Comparison of ENCODE assay signal across 22 mouse cellular contexts in genomic region chr4:136461206-136461605, GRCm38 (mm10). TPM values are rescaled to one million over a fixed set of nuclear protein-coding genes. Genes with fewer than 3 reads are reported as not detected.
DNase-seq lines count a peak whose midpoint lies in the region; ATAC-seq and TF ChIP-seq lines count a peak whose summit lies in the region.
"Had no signal": no experiment of that assay in that cellular context is flagged by ENCODE, and none has a peak within 500 bp of the region (broad histone marks: within the 10 kb centered on the region; RNA-seq: fewer than 3 reads in every experiment).

No protein-coding gene starts in this region.

- no peaks in the 10 kb centered on the region for H3K9me3 ChIP-seq in hindbrain, postnatal 0 days (ENCODE audit: low read length)
- H3K9me3 ChIP-seq in hindbrain, embryonic 11.5 days (ENCODE audit: control insufficient read depth, low read length): no peaks in the 10 kb centered on the region
- H3K9me3 ChIP-seq in intestine, embryonic 16.5 days (ENCODE audit: control insufficient read depth, low read length): no peaks in the 10 kb centered on the region
- H3K9me3 ChIP-seq: forebrain, embryonic 10.5 days; heart, embryonic 10.5 days; hindbrain, embryonic 10.5 days; neural tube, embryonic 13.5 days had no signal

- no peaks in the 10 kb centered on the region for H3K27me3 ChIP-seq in hindbrain, postnatal 0 days (ENCODE audit: insufficient read depth, low read length)
- H3K27me3 ChIP-seq in hindbrain, embryonic 11.5 days (ENCODE audit: control insufficient read depth, insufficient read depth, low read length): peaks cover 9% of the 10 kb centered on the region
- H3K27me3 ChIP-seq in intestine, embryonic 16.5 days (replicated peaks; ENCODE audit: control insufficient read depth, insufficient read depth, low read length): no peaks in the 10 kb centered on the region
- H3K27me3 ChIP-seq: CH12.LX had no signal

- H3K9ac ChIP-seq in hindbrain, postnatal 0 days (replicated peaks; ENCODE audit: low read length): no peak overlapping the region
- H3K9ac ChIP-seq in hindbrain, embryonic 11.5 days (ENCODE audit: low read depth, low read length): no peak overlapping the region
- H3K9ac ChIP-seq in intestine, embryonic 16.5 days (ENCODE audit: low read depth, low read length): no peak overlapping the region

- no peak for ATAC-seq in hindbrain, postnatal 0 days
- ATAC-seq in hindbrain, embryonic 11.5 days (ENCODE audit: low FRiP score): no peak
- ATAC-seq in intestine, embryonic 16.5 days: no peak

- DNase-seq in embryo, embryonic 10 days (ENCODE audit: low spot score): peak; percentile 21
- no peak for DNase-seq in embryo, embryonic 10.5 days (ENCODE audit: low spot score)
- no peak for DNase-seq in hindbrain, postnatal 0 days (ENCODE audit: low spot score)
- no peak for DNase-seq in hindbrain, embryonic 11.5 days (ENCODE audit: low spot score)
- peak; percentile 94 for DNase-seq in ES-CJ7 (ENCODE audit: low read depth, low spot score)
- no peak for DNase-seq in thymus, adult 18-20 months
- no peak for DNase-seq in adrenal gland, adult 8-10 months
- DNase-seq: cerebellum, postnatal 25 days; gastrocnemius, postnatal 25 days; kidney, adult 18-20 months; kidney, postnatal 25 days; layer of hippocampus, adult 9-11 months; thymus, postnatal 4 days had no signal

- no peaks in the 10 kb centered on the region for H3K36me3 ChIP-seq in hindbrain, postnatal 0 days (ENCODE audit: insufficient read depth, low read length)
- no peaks in the 10 kb centered on the region for H3K36me3 ChIP-seq in hindbrain, embryonic 11.5 days (ENCODE audit: control insufficient read depth, insufficient read depth, low read length)
- H3K36me3 ChIP-seq in intestine, embryonic 16.5 days (ENCODE audit: control insufficient read depth, insufficient read depth, low read length): no peaks in the 10 kb centered on the region
- H3K36me3 ChIP-seq: forebrain, embryonic 10.5 days; heart, embryonic 10.5 days; hindbrain, embryonic 10.5 days; neural tube, embryonic 13.5 days had no signal

- TF ChIP-seq CTCF in hindbrain, postnatal 0 days (IDR thresholded peaks at IDR 0.05; ENCODE audit: low read depth): no peak

- peak overlapping the region; percentile 78; the same call in 1 of the 2 replicates for H3K4me2 ChIP-seq in hindbrain, postnatal 0 days (ENCODE audit: low read depth, low read length)
- H3K4me2 ChIP-seq in hindbrain, embryonic 11.5 days (replicated peaks; ENCODE audit: low read depth, low read length): no peak overlapping the region
- no peak overlapping the region for H3K4me2 ChIP-seq in intestine, embryonic 16.5 days (ENCODE audit: low read depth, low read length)

- H3K27ac ChIP-seq in hindbrain, postnatal 0 days: no peak overlapping the region
- H3K27ac ChIP-seq in hindbrain, embryonic 11.5 days (ENCODE audit: low read depth, low read length): no peak overlapping the region
- peak overlapping the region; percentile 93 for H3K27ac ChIP-seq in intestine, embryonic 16.5 days (ENCODE audit: low read length)
- H3K27ac ChIP-seq: neural tube, embryonic 13.5 days had no signal

- no peak overlapping the region for H3K4me3 ChIP-seq in hindbrain, postnatal 0 days (ENCODE audit: low read length)
- no peak overlapping the region for H3K4me3 ChIP-seq in hindbrain, embryonic 11.5 days (ENCODE audit: low read depth, low read length)
- H3K4me3 ChIP-seq in intestine, embryonic 16.5 days (ENCODE audit: low read length): no peak overlapping the region

- H3K4me1 ChIP-seq in hindbrain, postnatal 0 days (ENCODE audit: insufficient read depth, low read length): 0 out of 2 replicates have a peak, but pooled peaks cover 4% of the 10 kb centered on the region
- H3K4me1 ChIP-seq in hindbrain, embryonic 11.5 days (replicated peaks; ENCODE audit: control insufficient read depth, insufficient read depth, low read length): peaks cover 4% of the 10 kb centered on the region; the same call in 1 of the 2 replicates
- H3K4me1 ChIP-seq in intestine, embryonic 16.5 days (ENCODE audit: control insufficient read depth, insufficient read depth, low read length): peaks cover 18% of the 10 kb centered on the region

- WGBS in hindbrain, postnatal 0 days: 51% methylated on average over 4 of the region's 4 CpGs
- WGBS in hindbrain, embryonic 11.5 days: 28% methylated on average over 4 of the region's 4 CpGs
- WGBS in intestine, embryonic 16.5 days: 50% methylated on average over 4 of the region's 4 CpGs

RNA-seq across cellular contexts. Expression of gene 6030445D17Rik, which starts 0.8 kb away (rescaled TPM):
- total RNA-seq in hindbrain, postnatal 0 days (2014; rRNA removed): 0.29 and 1.0 TPM in 2 replicates
- polyA plus RNA-seq in hindbrain, postnatal 0 days (2015; fragmentation: Nextera tagmentation; extraction: Ambion mirVana): 0.16 and 0.37 TPM in 2 replicates
- polyA plus RNA-seq in hindbrain, embryonic 11.5 days (2014; fragmentation: Nextera tagmentation; extraction: Ambion mirVana): not detected in 2 replicates
- polyA plus RNA-seq in intestine, embryonic 16.5 days (2015; fragmentation: Nextera tagmentation; extraction: Ambion mirVana): 0.27 and 0.50 TPM in 2 replicates
- under 1 TPM; 0.31 to 0.92 (median 0.50) TPM for total RNA-seq in adrenal gland, adult 8-10 months (2022)
- total RNA-seq: CH12.LX; megakaryocyte-erythroid progenitor cell, adult 5-6 weeks had no signal
- polyA plus RNA-seq: testis, adult 2 months had no signal

RNA-seq across cellular contexts. Expression of gene Luzp1, which starts 8.4 kb away (rescaled TPM):
- total RNA-seq in hindbrain, postnatal 0 days (2014; rRNA removed): 15.6 and 18.3 TPM in 2 replicates
- 71.4 and 76.4 TPM in 2 replicates for polyA plus RNA-seq in hindbrain, postnatal 0 days (2015; fragmentation: Nextera tagmentation; extraction: Ambion mirVana)
- polyA plus RNA-seq in hindbrain, embryonic 11.5 days (2014; fragmentation: Nextera tagmentation; extraction: Ambion mirVana): 96.6 and 130 TPM in 2 replicates
- polyA plus RNA-seq in intestine, embryonic 16.5 days (2015; fragmentation: Nextera tagmentation; extraction: Ambion mirVana): 96.8 and 115 TPM in 2 replicates
- total RNA-seq in adrenal gland, adult 8-10 months (2022): 10 to 100 TPM; 26.4 to 46.4 (median 40.1) TPM

RNA-seq across cellular contexts. Expression of gene Htr1d, which starts 37.9 kb away (rescaled TPM):
- total RNA-seq in hindbrain, postnatal 0 days (2014; rRNA removed): 2.7 and 3.7 TPM in 2 replicates
- polyA plus RNA-seq in hindbrain, postnatal 0 days (2015; fragmentation: Nextera tagmentation; extraction: Ambion mirVana): 3.6 and 4.0 TPM in 2 replicates
- polyA plus RNA-seq in hindbrain, embryonic 11.5 days (2014; fragmentation: Nextera tagmentation; extraction: Ambion mirVana): 0.28 and 0.52 TPM in 2 replicates
- polyA plus RNA-seq in intestine, embryonic 16.5 days (2015; fragmentation: Nextera tagmentation; extraction: Ambion mirVana): 0.10 and 0.16 TPM in 2 replicates
- under 1 TPM in 1 of 4 experiments, not detected in 3; 0.19 TPM for total RNA-seq in adrenal gland, adult 8-10 months (2022)
- total RNA-seq: CH12.LX; gastrocnemius, postnatal 25 days; megakaryocyte-erythroid progenitor cell, adult 5-6 weeks had no signal
- polyA plus RNA-seq: liver, embryonic 16.5 days had no signal

Comparison
In these comparisons a context has a peak if more than half of its experiments do, and no peak if none do; other contexts are left out.
1. DNase-seq: peak in embryo, embryonic 10 days (single experiment) and ES-CJ7 (single experiment); none in embryo, embryonic 10.5 days (single experiment), hindbrain, postnatal 0 days (single experiment), hindbrain, embryonic 11.5 days (single experiment), thymus, adult 18-20 months (0 of 2) and adrenal gland, adult 8-10 months (single experiment).